Mouse (Mus musculus) yolk sac, embryonic 10.5 days (tissue): ENCODE measurements around the gene Syn3.

Experiments
- DNase-seq: peaks from one replicate; pipeline ENCODE4 v3.0.0-alpha.2; 2017; ENCODE audit warnings: low spot score

Gene Syn3

DNA sequence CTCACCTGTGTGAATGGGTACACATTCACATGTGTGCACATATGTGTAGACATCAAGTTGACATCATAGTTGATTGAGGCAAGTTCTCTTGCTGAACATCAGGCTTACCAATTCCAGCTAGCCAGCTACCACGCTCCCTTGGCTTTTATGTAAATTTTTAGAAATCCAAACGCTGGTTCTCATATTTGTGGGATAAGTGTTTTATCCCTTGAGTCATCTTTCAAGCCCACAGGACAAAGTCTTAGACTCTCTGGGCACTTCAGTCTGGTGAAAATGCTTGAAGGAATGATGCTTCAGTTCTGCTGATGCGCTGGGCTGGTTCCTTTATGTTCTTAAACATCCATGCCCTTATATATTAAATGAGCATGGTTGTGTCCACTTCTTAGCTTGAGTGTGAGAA lies 279.7 kb downstream of the Syn3 start:
- DNase-seq, result no peak

DNA sequence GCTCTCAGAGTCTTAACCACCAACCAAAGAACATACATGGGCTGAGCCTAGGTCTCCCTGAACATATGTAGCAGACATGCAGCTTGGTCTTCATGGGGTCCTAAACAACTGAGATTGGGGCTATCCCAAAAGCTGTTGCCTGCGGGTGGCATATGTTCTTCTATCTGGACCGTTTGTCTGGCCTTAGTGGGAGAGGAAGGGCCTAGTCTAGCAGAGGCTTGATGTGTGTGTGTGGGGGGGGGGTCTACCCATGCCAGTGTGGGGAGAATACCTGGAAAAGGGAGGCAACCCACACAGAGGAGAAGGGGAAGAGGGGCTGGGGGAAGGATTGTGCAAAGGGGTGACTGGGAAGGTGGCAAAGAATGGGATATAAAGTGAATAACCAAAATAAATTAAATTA lies 281.9 kb downstream of the Syn3 start:
- DNase-seq, result no peak

DNA sequence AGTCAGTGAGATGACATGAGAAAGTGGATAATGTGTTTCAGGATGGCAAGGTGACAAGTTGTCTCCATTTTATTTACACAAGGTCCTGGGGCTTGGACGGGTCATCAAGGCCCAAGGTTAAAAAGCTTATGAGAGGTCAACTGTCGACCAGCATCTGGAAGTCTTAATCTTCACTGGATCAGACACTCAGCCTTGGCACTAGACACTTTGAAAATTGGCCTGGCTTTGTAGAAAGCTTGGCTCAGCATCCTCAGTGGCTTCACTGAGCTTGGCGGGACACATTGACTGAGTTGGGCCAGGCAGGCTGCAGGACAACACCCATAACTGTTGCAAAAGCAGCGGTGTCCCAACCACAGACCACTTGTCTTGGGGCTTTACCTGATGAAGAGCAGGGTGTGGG lies 286.6 kb downstream of the Syn3 start:
- DNase-seq, result no peak

DNA sequence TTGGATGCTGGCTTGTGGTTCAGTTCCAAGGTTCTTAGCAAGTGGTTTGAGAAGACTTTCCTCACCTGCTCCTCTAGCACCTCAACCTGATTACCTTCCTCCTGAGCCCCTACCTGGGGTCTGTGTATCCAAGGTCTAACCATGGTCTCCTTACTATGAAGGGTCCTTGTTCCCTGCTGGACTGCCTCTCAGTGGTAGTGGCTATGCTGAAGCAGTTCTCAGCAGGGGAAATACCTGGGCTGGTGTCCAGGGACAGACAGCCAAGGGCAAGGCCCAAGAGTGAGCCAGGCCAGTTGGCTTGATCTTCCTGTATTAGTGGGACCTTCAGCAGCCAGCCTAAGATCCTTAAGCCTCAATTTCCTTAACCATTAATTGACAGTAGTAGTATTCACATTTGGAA lies 294.8 kb downstream of the Syn3 start:
- no peak for DNase-seq

DNA sequence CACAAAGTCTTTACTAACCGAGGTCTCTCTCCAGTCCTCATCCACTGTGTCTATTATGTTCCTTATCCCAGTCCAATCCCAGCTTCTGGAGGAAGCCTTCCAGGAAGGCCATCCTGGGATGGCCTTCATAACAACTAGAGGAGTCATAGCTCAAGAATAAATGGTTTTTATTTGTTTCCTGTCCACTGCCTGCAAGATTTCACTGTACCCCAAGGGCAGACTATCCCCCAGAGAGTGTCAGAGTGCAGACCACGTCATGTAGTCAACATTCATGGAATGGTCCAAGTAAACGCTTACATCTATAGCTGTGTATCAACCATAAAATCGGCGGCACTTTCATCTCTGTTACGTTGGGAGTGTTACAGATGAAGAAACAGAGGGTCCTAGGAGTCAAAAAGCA lies 295.5 kb downstream of the Syn3 start:
- no peak for DNase-seq

DNA sequence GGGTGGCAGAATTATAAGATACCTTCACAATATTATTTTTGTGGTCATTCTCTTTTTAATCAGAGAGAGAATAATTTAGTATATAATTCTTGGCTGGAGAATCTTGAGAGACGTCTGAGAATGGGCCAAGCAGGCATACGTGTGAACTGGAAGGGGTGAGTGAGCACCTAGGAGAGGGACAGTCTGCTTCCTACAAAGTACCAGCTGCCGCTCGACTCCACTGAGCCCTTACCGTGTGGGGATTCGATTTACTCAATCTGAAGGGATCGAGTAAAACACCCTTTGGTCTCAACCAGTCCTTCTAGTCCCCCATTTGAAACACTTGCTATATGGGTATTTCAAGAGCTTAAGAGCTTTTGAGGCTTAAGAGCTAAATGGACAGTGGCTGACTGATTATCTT lies 296.9 kb downstream of the Syn3 start:
- no peak for DNase-seq

DNA sequence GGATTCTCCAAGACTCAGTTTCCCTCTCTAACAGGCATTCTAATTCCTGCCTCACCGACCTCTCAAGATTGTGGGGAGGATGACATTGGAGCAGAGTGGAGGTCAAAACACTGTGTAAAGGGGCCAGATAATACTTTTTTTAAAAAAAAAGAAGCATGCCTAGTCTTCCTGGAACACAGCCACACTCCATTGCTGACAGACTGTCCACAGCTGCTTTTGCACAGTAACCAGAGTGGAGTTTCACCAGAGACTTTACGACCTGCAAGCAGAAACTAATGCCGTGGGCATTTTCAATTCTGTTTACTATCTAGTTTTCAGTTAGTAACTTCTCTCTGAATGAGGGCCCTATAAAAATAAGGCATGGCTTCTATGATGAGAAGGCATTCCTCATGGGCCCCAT lies 297.7 kb downstream of the Syn3 start:
- no peak for DNase-seq

DNA sequence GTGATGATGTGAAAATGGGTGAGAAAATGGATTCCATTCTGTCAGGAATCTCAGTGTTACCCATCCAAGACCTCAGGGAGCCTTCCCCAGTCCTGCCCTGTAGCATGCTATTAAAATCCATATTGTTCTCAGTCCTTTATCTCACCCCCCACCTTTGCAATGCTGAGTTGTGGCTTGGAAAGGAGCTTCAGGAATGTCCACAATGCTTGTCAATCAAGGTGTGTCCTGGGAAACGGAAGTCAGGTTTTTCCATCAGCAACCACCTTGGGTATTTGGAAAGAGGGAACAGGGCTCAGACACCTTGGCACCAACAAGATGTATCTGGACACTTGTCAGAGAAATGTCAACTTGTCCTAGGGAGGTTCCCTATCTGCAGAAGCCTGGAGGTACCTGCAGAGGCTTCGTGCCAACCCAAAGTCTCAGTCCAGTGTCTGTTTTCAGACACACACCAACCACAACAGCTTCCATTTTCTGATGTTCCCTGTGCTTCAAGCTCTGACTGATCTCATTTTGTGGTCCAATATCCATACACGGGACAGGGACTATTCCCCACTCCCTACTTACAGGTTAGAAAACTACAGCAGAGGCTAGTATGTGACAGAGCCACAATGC lies 302.2 kb downstream of the Syn3 start:
- no peak for DNase-seq

DNA sequence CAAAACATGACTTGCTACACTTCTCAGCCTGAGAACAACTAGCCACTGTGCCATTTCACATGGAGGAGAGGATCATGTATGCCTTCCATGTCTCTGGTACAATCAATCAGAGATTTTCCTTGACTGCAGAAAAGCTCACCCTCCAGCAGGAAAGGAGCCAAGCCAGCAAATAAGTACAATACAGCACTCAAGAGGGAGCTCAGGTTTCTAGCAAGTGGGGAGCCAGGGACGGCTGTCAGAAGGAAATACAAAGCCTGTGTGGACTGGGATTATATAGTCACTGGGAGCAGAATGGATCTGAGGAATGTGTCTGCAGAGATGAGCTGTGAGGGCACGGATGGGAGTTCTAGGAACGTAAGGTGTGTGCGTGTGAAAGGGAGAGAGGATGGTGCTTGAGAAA lies 304.0 kb downstream of the Syn3 start:
- no peak for DNase-seq

DNA sequence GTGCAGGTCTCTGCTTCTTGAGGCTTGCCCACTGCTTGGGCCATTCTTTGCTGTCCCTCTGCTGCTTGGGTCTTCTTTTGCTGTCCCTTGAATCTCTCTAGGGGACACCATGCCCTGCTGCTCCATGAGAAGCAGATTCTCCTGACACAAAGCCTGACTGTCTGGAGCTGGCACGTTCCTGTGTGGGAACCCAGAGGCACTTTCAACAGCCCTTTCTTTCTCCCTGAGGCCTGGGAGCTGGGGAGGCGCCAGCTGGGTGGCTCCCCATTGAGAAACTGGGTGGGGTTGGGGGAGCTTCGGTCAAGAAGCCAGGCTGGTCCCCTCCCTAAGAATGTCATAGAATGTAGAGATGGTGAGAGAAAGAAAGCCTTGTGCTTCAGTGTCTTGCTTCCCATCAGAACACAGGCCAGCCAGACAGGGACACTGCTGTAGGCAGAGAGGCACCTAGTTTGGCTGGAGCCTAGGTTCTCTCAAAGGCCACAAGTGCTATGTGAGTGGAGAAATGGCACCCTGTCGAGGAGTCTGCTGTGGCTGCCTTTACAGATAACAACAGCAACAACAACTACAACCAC lies 304.7 kb downstream of the Syn3 start:
- no peak for DNase-seq

DNA sequence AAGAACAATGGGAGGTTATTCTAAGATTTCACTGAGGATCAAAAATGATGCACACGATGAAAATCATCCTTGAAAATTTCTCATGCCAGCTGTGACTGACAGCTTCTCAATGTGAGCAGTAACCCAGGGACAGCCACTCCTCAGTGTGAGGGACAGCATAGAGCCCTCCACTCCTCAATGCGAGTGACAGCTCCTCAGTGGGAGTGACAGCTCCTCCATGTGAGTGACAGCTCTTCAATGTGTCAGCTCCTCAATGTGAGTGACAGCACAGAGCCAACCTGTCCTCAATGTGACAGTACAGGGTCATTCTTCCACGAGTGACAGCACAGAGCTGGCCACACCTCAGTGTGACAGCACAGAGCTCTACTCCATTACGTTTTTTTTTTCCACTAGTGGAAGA lies 310.1 kb downstream of the Syn3 start:
- DNase-seq, result no peak

DNA sequence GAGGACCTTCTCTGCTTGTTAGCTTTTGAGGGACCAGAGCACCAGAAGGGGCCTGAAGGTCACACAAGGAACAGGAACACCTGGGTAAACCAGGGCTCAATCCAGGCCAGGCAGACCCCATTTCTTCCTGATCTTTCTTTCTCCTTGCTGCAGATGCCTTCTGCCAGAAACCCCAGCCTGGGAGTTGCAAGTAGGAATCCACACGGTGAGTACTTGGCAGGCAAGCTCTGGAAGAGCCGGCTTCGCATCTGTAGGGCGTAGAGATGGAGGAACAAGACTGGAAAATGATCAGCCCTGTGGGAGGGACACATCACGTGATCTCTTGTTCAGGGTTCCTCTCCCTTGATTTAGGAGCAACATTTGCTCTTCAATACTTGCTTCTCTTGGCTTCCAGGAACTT lies 310.8 kb downstream of the Syn3 start:
- DNase-seq, result no peak

DNA sequence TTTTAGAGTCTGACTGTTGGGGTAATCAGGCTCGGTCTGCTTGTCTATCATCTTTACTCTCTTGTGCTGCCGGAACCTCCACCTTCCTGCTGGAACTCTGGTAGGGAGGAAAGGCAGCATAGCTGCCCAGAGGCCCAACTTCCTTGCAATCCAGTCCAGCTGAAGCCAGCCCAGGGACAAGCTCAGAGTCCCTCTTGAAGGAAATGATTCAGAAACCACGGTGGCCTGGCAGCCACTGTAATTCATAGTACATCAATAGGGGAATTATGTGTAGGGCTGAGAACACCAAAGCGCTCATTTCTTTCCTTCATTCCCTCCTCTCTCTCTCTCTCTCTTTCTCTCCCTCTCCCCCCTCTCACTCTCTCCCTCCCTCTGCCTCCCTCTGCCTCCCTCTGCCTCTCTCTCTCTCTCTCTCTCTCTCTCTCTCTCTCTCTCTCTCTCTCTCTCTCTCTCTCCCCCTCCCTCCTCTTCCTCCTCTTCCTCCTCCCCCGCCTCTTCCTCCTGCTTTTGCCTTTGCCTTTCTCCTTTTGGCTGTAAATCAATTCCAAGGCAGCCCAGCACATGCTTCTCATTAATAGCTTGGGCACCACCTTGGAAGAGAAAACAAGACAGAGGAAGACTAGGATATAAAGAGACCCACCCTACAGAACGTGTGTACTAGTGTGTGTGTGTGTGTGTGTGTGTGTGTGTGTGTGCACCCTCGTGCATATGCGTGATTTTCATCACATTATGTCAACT lies 315.4 kb downstream of the Syn3 start:
- DNase-seq, result no peak

DNA sequence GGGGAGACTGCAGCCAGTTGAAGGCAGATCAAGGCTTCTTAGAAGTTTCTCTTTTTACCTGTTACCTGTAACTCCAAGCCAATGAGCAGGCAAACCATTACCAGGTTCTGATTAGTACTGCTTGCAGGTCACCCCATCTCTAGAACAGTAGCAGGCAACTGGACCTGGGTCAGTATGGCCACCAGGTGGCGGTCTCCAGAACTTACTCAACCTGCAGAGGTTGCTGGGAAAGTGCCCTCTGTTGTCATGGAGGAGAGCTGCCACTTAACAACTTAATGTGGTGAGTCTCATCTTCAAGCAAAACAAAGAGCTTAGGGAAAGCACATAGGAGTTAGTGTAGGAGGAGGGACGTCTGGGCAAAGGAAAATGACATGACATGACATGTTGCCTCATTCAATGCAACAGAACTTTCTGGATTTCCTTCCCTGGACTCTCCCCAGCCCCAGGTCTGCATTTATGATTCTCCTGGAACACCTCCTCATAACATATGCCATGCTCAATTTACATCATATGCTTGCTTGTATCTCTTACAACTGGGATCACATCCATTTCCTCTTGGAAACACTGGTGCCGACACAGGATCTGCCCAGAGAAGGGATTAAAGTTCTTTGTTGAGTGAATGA lies 316.4 kb downstream of the Syn3 start:
- peak; percentile 13 for DNase-seq

DNA sequence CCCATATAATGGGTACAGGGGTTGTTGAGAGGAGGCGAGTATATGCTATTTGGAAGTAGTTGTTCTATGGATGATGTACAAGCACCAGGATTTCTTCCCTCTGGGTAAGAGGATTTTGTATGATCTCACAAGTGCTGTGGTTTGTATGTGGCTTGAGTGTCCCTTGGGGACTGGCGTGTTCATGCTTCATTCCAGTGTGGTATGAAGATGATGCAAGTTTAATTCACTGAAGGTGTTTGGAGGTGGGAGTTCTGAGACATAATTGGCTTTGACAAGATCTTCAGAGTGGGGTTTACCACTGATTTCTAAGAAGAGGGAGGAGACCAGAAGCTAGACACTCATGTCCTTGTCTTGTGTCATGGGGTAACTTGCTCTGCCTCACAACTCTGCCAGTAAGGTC lies 322.3 kb downstream of the Syn3 start:
- no peak for DNase-seq

DNA sequence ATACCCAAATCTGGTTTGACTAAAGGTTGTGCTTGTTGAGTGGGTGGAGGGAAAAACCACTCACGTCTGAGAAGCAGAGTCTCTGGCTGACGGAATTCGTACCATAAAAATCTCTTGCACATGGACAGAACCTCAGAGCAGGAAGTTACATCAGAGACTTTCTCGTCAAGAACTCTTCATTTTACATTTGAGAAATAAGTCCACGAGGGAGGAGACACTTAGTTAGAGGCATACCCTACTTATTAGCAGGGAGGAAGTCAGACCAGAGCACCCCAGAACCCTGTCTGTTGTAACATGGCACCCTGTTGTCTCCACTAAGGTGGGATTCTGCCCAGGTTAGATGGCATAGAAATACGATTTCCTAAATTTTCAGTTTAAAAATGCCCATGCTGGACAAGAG lies 324.7 kb downstream of the Syn3 start:
- DNase-seq, result no peak

DNA sequence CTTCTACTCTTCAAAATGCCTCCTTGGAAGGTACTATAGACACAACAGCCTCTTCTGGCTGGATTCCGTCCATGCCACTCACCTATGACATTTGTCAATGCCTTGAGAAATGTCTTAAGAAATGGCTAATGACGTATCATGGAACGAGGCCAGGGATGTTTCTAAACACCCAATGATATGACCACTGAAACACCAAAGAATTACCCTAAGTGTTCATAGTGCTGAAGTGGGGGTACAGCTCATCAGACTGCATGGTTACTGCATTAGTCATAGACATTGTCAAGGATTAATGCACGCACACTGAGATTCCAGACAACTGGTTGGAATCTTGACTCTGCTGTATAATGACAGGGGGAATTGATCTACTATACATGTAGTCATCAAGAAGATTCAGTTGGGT lies 325.4 kb downstream of the Syn3 start:
- no peak for DNase-seq

DNA sequence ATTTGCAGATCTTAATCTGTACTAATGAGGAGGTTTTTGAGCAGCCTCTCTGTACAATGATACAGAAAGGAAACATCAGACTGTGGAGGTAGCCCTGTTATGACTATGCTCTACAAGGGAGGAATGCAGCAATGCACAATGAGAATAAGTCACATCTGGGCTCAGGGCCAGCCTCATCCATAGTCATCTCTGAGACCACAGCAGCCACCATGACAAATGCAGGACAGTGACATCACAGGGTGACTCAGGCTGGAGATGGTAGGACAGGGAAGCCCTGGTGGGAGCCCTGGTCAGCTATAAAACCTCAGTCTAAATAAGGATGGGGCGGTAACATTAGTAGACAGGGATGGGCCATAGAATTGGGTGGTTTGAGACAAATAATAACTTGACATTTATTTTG lies 327.4 kb downstream of the Syn3 start:
- DNase-seq, result no peak

DNA sequence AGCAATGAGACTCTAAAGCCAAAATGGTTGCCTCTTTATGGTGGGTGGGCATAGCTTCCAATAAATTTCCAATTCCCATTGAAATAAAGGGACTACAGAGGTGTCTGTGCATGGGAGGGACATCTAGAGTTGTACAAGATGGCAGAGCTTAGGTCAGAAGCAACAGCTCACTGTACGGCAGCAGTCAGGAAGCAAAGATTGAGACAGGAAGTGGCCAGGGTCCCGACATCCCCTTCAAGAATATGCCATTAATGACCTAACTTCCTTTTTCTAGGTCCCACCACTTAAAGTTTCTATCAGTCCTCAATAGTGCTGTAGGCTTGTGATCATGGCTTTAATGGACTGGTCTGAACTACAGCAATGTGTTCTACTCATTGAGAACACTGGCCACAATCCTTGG lies 330.6 kb downstream of the Syn3 start:
- no peak for DNase-seq

DNA sequence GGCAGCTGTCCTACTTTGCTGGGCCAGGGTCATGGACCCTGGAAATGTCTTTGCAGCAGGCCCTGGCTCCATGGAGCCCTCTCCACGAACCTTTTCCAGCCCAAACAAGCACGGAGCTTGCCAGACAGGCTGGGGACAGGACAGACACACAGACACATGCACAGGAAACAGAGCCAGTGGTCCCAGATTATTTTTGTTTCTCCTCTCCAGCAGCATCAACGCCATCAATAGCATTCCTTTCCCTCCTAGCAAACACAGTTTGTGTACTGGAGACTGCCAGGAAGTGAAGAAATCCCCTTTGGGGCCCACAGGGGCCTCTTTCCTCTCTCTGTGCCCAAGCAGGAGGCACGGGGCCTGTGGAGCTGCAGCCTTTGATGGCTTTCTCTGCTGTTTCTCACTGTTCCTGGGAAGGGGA lies 331.8 kb downstream of the Syn3 start:
- peak; percentile 11 for DNase-seq

DNA sequence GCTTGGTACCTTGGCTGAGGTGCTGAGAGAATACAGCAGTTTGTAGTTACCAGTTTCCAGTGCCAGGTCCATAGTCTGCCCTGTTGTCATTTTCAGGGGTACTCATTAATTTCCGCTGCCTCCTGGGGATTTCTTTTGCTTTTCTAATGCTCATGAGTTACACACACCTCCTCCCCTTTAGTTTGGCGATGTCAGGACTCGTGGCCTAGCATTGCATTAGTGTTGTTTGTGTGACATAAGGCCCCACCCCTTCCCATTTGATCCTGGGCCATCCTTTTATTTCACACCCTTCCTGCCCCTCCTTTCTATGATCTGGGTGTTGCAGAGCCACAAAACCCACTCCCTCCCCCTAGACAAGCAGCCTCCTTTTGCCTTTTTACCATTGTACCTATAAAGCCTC lies 334.6 kb downstream of the Syn3 start:
- no peak for DNase-seq

DNA sequence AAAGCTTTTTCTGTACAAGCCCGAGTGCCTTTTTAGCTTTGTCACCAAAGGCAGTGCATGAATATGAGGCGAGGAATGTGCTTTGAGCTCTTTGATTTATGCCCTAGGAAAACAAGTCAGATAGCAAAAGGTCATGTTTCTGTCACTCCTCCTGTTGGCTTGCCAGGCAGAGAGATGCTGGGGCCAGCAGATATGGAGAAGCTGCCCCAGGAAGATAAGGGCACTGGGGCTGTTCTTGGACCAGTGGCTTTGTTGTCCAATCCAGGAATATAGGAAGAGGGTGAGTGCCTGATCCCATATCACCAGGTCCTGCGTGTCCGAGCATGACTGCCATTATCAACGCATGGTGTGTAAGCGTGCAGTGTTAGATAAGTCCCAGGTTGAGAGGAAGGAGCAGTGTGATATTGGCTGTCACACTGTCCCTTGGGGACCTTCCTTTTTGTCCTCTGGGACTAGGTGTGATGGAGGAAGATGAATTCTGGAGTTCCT lies 336.9 kb downstream of the Syn3 start:
- peak; percentile 25 for DNase-seq

DNA sequence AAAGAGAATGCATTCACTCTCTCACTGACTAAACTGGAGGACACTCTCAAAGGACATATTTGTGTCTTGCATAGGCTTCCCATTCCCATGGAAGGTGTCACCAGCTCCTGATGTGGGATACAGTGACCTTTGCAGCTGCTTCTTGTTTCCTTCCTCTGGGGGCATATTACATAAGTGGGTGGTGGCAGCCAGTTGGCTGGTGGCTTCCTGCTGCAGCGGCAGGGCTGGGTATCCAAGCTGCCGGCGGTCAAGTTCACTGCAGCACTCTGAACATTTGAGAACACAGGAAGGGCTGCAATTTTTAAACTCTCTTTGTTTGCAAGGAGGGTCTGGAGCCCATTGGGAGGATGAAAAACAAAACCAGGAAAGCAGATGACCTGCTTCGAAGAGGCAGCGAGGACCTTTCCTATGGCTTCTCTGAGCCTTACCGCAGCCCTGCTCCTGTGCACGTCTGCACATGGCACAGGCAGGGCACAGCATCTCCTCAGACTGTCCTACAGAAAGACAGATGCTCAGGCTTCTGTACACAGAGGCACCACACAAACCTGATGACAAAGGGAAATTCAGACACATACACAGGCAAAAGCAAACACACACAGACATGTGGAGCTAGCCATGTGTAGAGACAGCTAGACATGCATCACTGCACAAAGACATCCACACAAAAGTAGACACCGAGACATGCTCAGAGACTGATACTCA lies 340.3 kb downstream of the Syn3 start:
- no peak for DNase-seq
